Mouse (Mus musculus) ovary, postnatal 14 days (tissue): Measurements from ENCODE around the gene Hist1h2ap.
"Not testable (repeated sequence)": the region's sequence is repeated elsewhere in the genome, so short reads cannot be mapped to it uniquely, and the experiment has no call there.

Source experiments
- DNase-seq: peaks from one replicate; pipeline ENCODE4 v3.0.0; 2022; ENCODE audit warnings: low spot score

The Hist1h2ap gene

GRCm38 (mm10) chr13:21833461-21833860 is at the start of gene Hist1h2ap, which contains the start of gene Hist1h2br:
TSS of gene Hist1h2ap (minus strand) at chr13:21833507.
TSS of gene Hist1h2br (plus strand) at chr13:21833743.
- DNase-seq: not testable (repeated sequence)

GRCm38 (mm10) chr13:21882760-21883405 is 49.6 kb upstream of the Hist1h2ap start:
- peak; percentile 18 for DNase-seq

- no peak for DNase-seq
Measured at GRCm38 (mm10) chr13:21881878-21882669, 48.8 kb upstream of the Hist1h2ap start.

- no peak for DNase-seq
Measured at GRCm38 (mm10) chr13:21880735-21881134, 47.4 kb upstream of the Hist1h2ap start.

- not testable (repeated sequence) for DNase-seq
Measured at GRCm38 (mm10) chr13:21865503-21865902, 32.2 kb upstream of the Hist1h2ap start.

GRCm38 (mm10) chr13:21861608-21862007 is 28.3 kb upstream of the Hist1h2ap start:
- DNase-seq: no peak

GRCm38 (mm10) chr13:21855698-21856162 is 22.4 kb upstream of the Hist1h2ap start:
- DNase-seq: no peak

- peak; percentile 25 for DNase-seq
Measured at GRCm38 (mm10) chr13:21855146-21855545, 21.8 kb upstream of the Hist1h2ap start.

- no peak for DNase-seq
Measured at GRCm38 (mm10) chr13:21852215-21852945, 19.1 kb upstream of the Hist1h2ap start.

GRCm38 (mm10) chr13:21850696-21851095 is 17.4 kb upstream of the Hist1h2ap start:
- DNase-seq: not testable (repeated sequence)

GRCm38 (mm10) chr13:21847883-21848282 is 14.6 kb upstream of the Hist1h2ap start:
- DNase-seq: no peak

GRCm38 (mm10) chr13:21846356-21846755 is 13.0 kb upstream of the Hist1h2ap start:
- not testable (repeated sequence) for DNase-seq

GRCm38 (mm10) chr13:21840508-21840907 is 7.2 kb upstream of the Hist1h2ap start:
- DNase-seq: not testable (repeated sequence)

GRCm38 (mm10) chr13:21831418-21832394 is 1.6 kb downstream of the Hist1h2ap start, which contains the start of gene Hist1h4n:
TSS of gene Hist1h4n (minus strand) at chr13:21832196.
- DNase-seq: not testable (repeated sequence)

GRCm38 (mm10) chr13:21830344-21830743 is 3.0 kb downstream of the Hist1h2ap start:
- DNase-seq: no peak

- no peak for DNase-seq
Measured at GRCm38 (mm10) chr13:21828511-21828910, 4.8 kb downstream of the Hist1h2ap start.

GRCm38 (mm10) chr13:21820082-21820890 is 13.0 kb downstream of the Hist1h2ap start:
- DNase-seq: not testable (repeated sequence)

GRCm38 (mm10) chr13:21812092-21812491 is 21.2 kb downstream of the Hist1h2ap start:
- not testable (repeated sequence) for DNase-seq

GRCm38 (mm10) chr13:21811539-21811938 is 21.8 kb downstream of the Hist1h2ap start, which contains the start of gene Hist1h4m:
TSS of gene Hist1h4m (plus strand) at chr13:21811746.
- not testable (repeated sequence) for DNase-seq

- not testable (repeated sequence) for DNase-seq
Measured at GRCm38 (mm10) chr13:21811074-21811473, 22.2 kb downstream of the Hist1h2ap start.
